Mouse (Mus musculus): ENCODE measurements around the gene Camk1d. TPM values are rescaled to one million over a fixed set of nuclear protein-coding genes. Genes with fewer than 3 reads are reported as not detected.
A peak's percentile ranks its signal among the peaks of the same experiment; 100 is the strongest.

Camk1d gene
- total and polyA plus RNA-seq, 2 experiments: 17.0 to 47.7 TPM

- Histone ChIP-seq H3K27me3 (ENCODE audit: control insufficient read depth, insufficient read depth, low read length) (no peaks in the 10 kb centered on the region), H3K27ac (replicated peaks; ENCODE audit: insufficient read depth, low read depth, low read length) (no peak overlapping the region), H3K79me2 (ENCODE audit: control insufficient read depth, insufficient read depth, low read length) (no peaks in the 10 kb centered on the region; the same call in 1 of the 2 replicates), H3K4me1 (ENCODE audit: control insufficient read depth, insufficient read depth, low read length) (no peaks in the 10 kb centered on the region), H3K36me3 (ENCODE audit: control insufficient read depth, insufficient read depth, low read length) (peaks cover 3% of the 10 kb centered on the region; the same call in 1 of the 2 replicates), H3K9ac (ENCODE audit: low read depth, low read length) (no peak overlapping the region), H3K4me3 (ENCODE audit: insufficient read depth, low read depth, low read length) (no peak overlapping the region)
- no peak for TF ChIP-seq CTCF (IDR thresholded peaks at IDR 0.05; ENCODE audit: low read depth, low read length)
- TF ChIP-seq POLR2A (IDR thresholded peaks at IDR 0.05; ENCODE audit: extremely low read depth, insufficient read depth, low read length): no peak
- no peak for DNase-seq (ENCODE audit: extremely low read depth, low read depth, low spot score)
- WGBS: 60% methylated on average over 2 of the region's 2 CpGs
Measured at GRCm38 (mm10) chr2:5437690-5438089, 276.6 kb downstream of the Camk1d start.

- Histone ChIP-seq H3K4me1 (ENCODE audit: control insufficient read depth, insufficient read depth, low read length) (no peaks in the 10 kb centered on the region), H3K27ac (replicated peaks; ENCODE audit: insufficient read depth, low read depth, low read length) (no peak overlapping the region), H3K9ac (ENCODE audit: low read depth, low read length) (no peak overlapping the region), H3K4me3 (ENCODE audit: insufficient read depth, low read depth, low read length) (no peak overlapping the region), H3K27me3 (ENCODE audit: control insufficient read depth, insufficient read depth, low read length) (no peaks in the 10 kb centered on the region), H3K79me2 (ENCODE audit: control insufficient read depth, insufficient read depth, low read length) (no peaks in the 10 kb centered on the region), H3K36me3 (ENCODE audit: control insufficient read depth, insufficient read depth, low read length) (0 out of 2 replicates have a peak, but pooled peaks cover 2% of the 10 kb centered on the region)
- DNase-seq (ENCODE audit: extremely low read depth, low read depth, low spot score): no peak
- 88% methylated on average over 16 of the region's 16 CpGs for WGBS
- TF ChIP-seq CTCF (IDR thresholded peaks at IDR 0.05; ENCODE audit: low read depth, low read length): no peak
- TF ChIP-seq POLR2A (IDR thresholded peaks at IDR 0.05; ENCODE audit: extremely low read depth, insufficient read depth, low read length): no peak
Measured at GRCm38 (mm10) chr2:5435587-5436253, 278.6 kb downstream of the Camk1d start.

- 47% methylated on average over 2 of the region's 2 CpGs for WGBS
- H3K36me3 ChIP-seq (ENCODE audit: control insufficient read depth, insufficient read depth, low read length): no peaks in the 10 kb centered on the region; the same call in 1 of the 2 replicates
- no peaks in the 10 kb centered on the region for H3K27me3 ChIP-seq (ENCODE audit: control insufficient read depth, insufficient read depth, low read length)
- peaks cover 9% of the 10 kb centered on the region; the same call in 1 of the 2 replicates for H3K79me2 ChIP-seq (ENCODE audit: control insufficient read depth, insufficient read depth, low read length)
- no peak overlapping the region for H3K9ac ChIP-seq (ENCODE audit: low read depth, low read length)
- DNase-seq (ENCODE audit: extremely low read depth, low read depth, low spot score): peak; percentile 70
- TF ChIP-seq POLR2A (IDR thresholded peaks at IDR 0.05; ENCODE audit: extremely low read depth, insufficient read depth, low read length) (no peak), CTCF (IDR thresholded peaks at IDR 0.05; ENCODE audit: low read depth, low read length) (peak; percentile 77)
- H3K4me1 ChIP-seq (ENCODE audit: control insufficient read depth, insufficient read depth, low read length): no peaks in the 10 kb centered on the region
- H3K4me3 ChIP-seq (ENCODE audit: insufficient read depth, low read depth, low read length): no peak overlapping the region
- no peak overlapping the region for H3K27ac ChIP-seq (replicated peaks; ENCODE audit: insufficient read depth, low read depth, low read length)
Measured at GRCm38 (mm10) chr2:5431309-5431708, 283.0 kb downstream of the Camk1d start.

- Histone ChIP-seq H3K27me3 (ENCODE audit: control insufficient read depth, insufficient read depth, low read length) (no peaks in the 10 kb centered on the region), H3K4me1 (ENCODE audit: control insufficient read depth, insufficient read depth, low read length) (no peaks in the 10 kb centered on the region), H3K4me3 (ENCODE audit: insufficient read depth, low read depth, low read length) (no peak overlapping the region), H3K79me2 (ENCODE audit: control insufficient read depth, insufficient read depth, low read length) (peaks cover 9% of the 10 kb centered on the region; the same call in 1 of the 2 replicates), H3K36me3 (ENCODE audit: control insufficient read depth, insufficient read depth, low read length) (no peaks in the 10 kb centered on the region; the same call in 1 of the 2 replicates), H3K9ac (ENCODE audit: low read depth, low read length) (no peak overlapping the region), H3K27ac (replicated peaks; ENCODE audit: insufficient read depth, low read depth, low read length) (no peak overlapping the region)
- DNase-seq (ENCODE audit: extremely low read depth, low read depth, low spot score): no peak
- TF ChIP-seq CTCF (IDR thresholded peaks at IDR 0.05; ENCODE audit: low read depth, low read length): no peak
- no peak for TF ChIP-seq POLR2A (IDR thresholded peaks at IDR 0.05; ENCODE audit: extremely low read depth, insufficient read depth, low read length)
- 81% methylated on average over 8 of the region's 8 CpGs for WGBS
Measured at GRCm38 (mm10) chr2:5429921-5430320, 284.4 kb downstream of the Camk1d start.

GRCm38 (mm10) chr2:5426110-5426509 lies 288.2 kb downstream of the Camk1d start:
- no peak overlapping the region for H3K27ac ChIP-seq (replicated peaks; ENCODE audit: insufficient read depth, low read depth, low read length)
- WGBS: 49% methylated on average over 2 of the region's 2 CpGs
- no peak for DNase-seq (ENCODE audit: extremely low read depth, low read depth, low spot score)
- H3K79me2 ChIP-seq (ENCODE audit: control insufficient read depth, insufficient read depth, low read length): peaks cover 12% of the 10 kb centered on the region; the same call in 1 of the 2 replicates
- no peak overlapping the region for H3K4me3 ChIP-seq (ENCODE audit: insufficient read depth, low read depth, low read length)
- no peaks in the 10 kb centered on the region; the same call in 1 of the 2 replicates for H3K36me3 ChIP-seq (ENCODE audit: control insufficient read depth, insufficient read depth, low read length)
- H3K4me1 ChIP-seq (ENCODE audit: control insufficient read depth, insufficient read depth, low read length): no peaks in the 10 kb centered on the region
- H3K27me3 ChIP-seq (ENCODE audit: control insufficient read depth, insufficient read depth, low read length): no peaks in the 10 kb centered on the region
- TF ChIP-seq POLR2A (IDR thresholded peaks at IDR 0.05; ENCODE audit: extremely low read depth, insufficient read depth, low read length): no peak
- TF ChIP-seq CTCF (IDR thresholded peaks at IDR 0.05; ENCODE audit: low read depth, low read length): no peak
- H3K9ac ChIP-seq (ENCODE audit: low read depth, low read length): no peak overlapping the region

- Histone ChIP-seq H3K79me2 (ENCODE audit: control insufficient read depth, insufficient read depth, low read length) (peaks cover 12% of the 10 kb centered on the region; the same call in 1 of the 2 replicates), H3K4me1 (ENCODE audit: control insufficient read depth, insufficient read depth, low read length) (no peaks in the 10 kb centered on the region), H3K36me3 (ENCODE audit: control insufficient read depth, insufficient read depth, low read length) (no peaks in the 10 kb centered on the region; the same call in 1 of the 2 replicates), H3K27me3 (ENCODE audit: control insufficient read depth, insufficient read depth, low read length) (no peaks in the 10 kb centered on the region), H3K27ac (replicated peaks; ENCODE audit: insufficient read depth, low read depth, low read length) (no peak overlapping the region), H3K4me3 (ENCODE audit: insufficient read depth, low read depth, low read length) (no peak overlapping the region), H3K9ac (ENCODE audit: low read depth, low read length) (no peak overlapping the region)
- TF ChIP-seq POLR2A (IDR thresholded peaks at IDR 0.05; ENCODE audit: extremely low read depth, insufficient read depth, low read length) (no peak), CTCF (IDR thresholded peaks at IDR 0.05; ENCODE audit: low read depth, low read length) (no peak)
- no peak for DNase-seq (ENCODE audit: extremely low read depth, low read depth, low spot score)
- 82% methylated on average over 3 of the region's 3 CpGs for WGBS
Measured at GRCm38 (mm10) chr2:5425612-5426011, 288.7 kb downstream of the Camk1d start.
